Mouse (Mus musculus): ENCODE results near the gene Arhgap45. TPM values are rescaled to one million over a fixed set of nuclear protein-coding genes. Genes with fewer than 3 reads are reported as not detected.

Arhgap45 gene
- 1.7 and 2.4 TPM in 2 replicates for total RNA-seq (2014; rRNA removed)
- polyA plus RNA-seq (2015; fragmentation: Nextera tagmentation; extraction: Ambion mirVana), result 1.2 and 1.6 TPM in 2 replicates

GRCm38 (mm10) chr10:80016511-80016910, at the start of gene Arhgap45:
Arhgap45 (plus strand) TSS chr10:80016653.
- DNase-seq (ENCODE audit: low spot score) (no peak), ATAC-seq (ENCODE audit: low FRiP score) (no peak)
- Histone ChIP-seq H3K9me3 (ENCODE audit: low read length) (0 out of 2 replicates have a peak, but pooled peaks cover 5% of the 10 kb centered on the region), H3K27ac (ENCODE audit: low read depth, low read length) (no peak within 1 kb of the TSS), H3K36me3 (ENCODE audit: insufficient read depth, low read length) (peaks cover 7% of the 10 kb centered on the region; the same call in 1 of the 2 replicates), H3K4me2 (ENCODE audit: low read depth, low read length, poor library complexity, severe bottlenecking) (no peak within 1 kb of the TSS), H3K9ac (replicated peaks; ENCODE audit: low read length, poor library complexity, severe bottlenecking) (no peak within 1 kb of the TSS), H3K4me1 (ENCODE audit: insufficient read depth, low read length) (no peaks in the 10 kb centered on the region), H3K27me3 (ENCODE audit: insufficient read depth, low read length) (peaks cover 27% of the 10 kb centered on the region), H3K4me3 (ENCODE audit: low read depth, low read length) (no peak within 1 kb of the TSS)
- no peak for TF ChIP-seq CTCF (IDR thresholded peaks at IDR 0.05)
- 69% methylated on average over 11 of the region's 11 CpGs for WGBS

GRCm38 (mm10) chr10:79966886-79967400, 49.5 kb upstream of the Arhgap45 start:
- no peak overlapping the region for H3K27ac ChIP-seq (ENCODE audit: low read depth, low read length)
- DNase-seq (ENCODE audit: low spot score) (no peak), ATAC-seq (ENCODE audit: low FRiP score) (no peak)
- peaks cover 54% of the 10 kb centered on the region for H3K36me3 ChIP-seq (ENCODE audit: insufficient read depth, low read length)
- H3K27me3 ChIP-seq (ENCODE audit: insufficient read depth, low read length), result peaks cover 14% of the 10 kb centered on the region
- H3K4me3 ChIP-seq (ENCODE audit: low read depth, low read length), result no peak overlapping the region
- 91% methylated on average over 5 of the region's 5 CpGs for WGBS
- no peaks in the 10 kb centered on the region for H3K4me1 ChIP-seq (ENCODE audit: insufficient read depth, low read length)
- H3K9ac ChIP-seq (replicated peaks; ENCODE audit: low read length, poor library complexity, severe bottlenecking), result no peak overlapping the region
- no peak overlapping the region for H3K4me2 ChIP-seq (ENCODE audit: low read depth, low read length, poor library complexity, severe bottlenecking)
- no peaks in the 10 kb centered on the region for H3K9me3 ChIP-seq (ENCODE audit: low read length)
- no peak for TF ChIP-seq CTCF (IDR thresholded peaks at IDR 0.05)

- ATAC-seq (ENCODE audit: low FRiP score), result no peak
- no peak overlapping the region for H3K9ac ChIP-seq (replicated peaks; ENCODE audit: low read length, poor library complexity, severe bottlenecking)
- H3K4me2 ChIP-seq (ENCODE audit: low read depth, low read length, poor library complexity, severe bottlenecking), result no peak overlapping the region
- 82% methylated on average over 1 of the region's 1 CpGs for WGBS
- no peak overlapping the region for H3K27ac ChIP-seq (ENCODE audit: low read depth, low read length)
- no peak for DNase-seq (ENCODE audit: low spot score)
- H3K4me1 ChIP-seq (ENCODE audit: insufficient read depth, low read length), result no peaks in the 10 kb centered on the region
- H3K9me3 ChIP-seq (ENCODE audit: low read length), result no peaks in the 10 kb centered on the region
- peaks cover 16% of the 10 kb centered on the region for H3K27me3 ChIP-seq (ENCODE audit: insufficient read depth, low read length)
- peaks cover 54% of the 10 kb centered on the region for H3K36me3 ChIP-seq (ENCODE audit: insufficient read depth, low read length)
- no peak overlapping the region for H3K4me3 ChIP-seq (ENCODE audit: low read depth, low read length)
- TF ChIP-seq CTCF (IDR thresholded peaks at IDR 0.05), result no peak
These were observed 48.3 kb upstream of the Arhgap45 start for GRCm38 (mm10) chr10:79968181-79968580.

- WGBS, result 7% methylated on average over 3 of the region's 3 CpGs
- Histone ChIP-seq H3K27ac (ENCODE audit: low read depth, low read length) (no peak overlapping the region), H3K4me1 (ENCODE audit: insufficient read depth, low read length) (no peaks in the 10 kb centered on the region), H3K4me3 (ENCODE audit: low read depth, low read length) (no peak overlapping the region), H3K9me3 (ENCODE audit: low read length) (no peaks in the 10 kb centered on the region), H3K27me3 (ENCODE audit: insufficient read depth, low read length) (peaks cover 16% of the 10 kb centered on the region), H3K36me3 (ENCODE audit: insufficient read depth, low read length) (peaks cover 44% of the 10 kb centered on the region), H3K9ac (replicated peaks; ENCODE audit: low read length, poor library complexity, severe bottlenecking) (no peak overlapping the region), H3K4me2 (ENCODE audit: low read depth, low read length, poor library complexity, severe bottlenecking) (no peak overlapping the region)
- DNase-seq (ENCODE audit: low spot score) (peak; percentile 51), ATAC-seq (ENCODE audit: low FRiP score) (no peak)
- peak; percentile 9 for TF ChIP-seq CTCF (IDR thresholded peaks at IDR 0.05)
These were observed 47.3 kb upstream of the Arhgap45 start for GRCm38 (mm10) chr10:79969124-79969568.

- H3K27ac ChIP-seq (ENCODE audit: low read depth, low read length), result no peak within 1 kb of the TSS
These were observed 45.9 kb upstream of the Arhgap45 start, which contains the start of gene Grin3b for GRCm38 (mm10) chr10:79970415-79971182. Grin3b (plus strand) TSS chr10:79970715.

GRCm38 (mm10) chr10:79971183-79971497, 45.3 kb upstream of the Arhgap45 start:
- 3% methylated on average over 20 of the region's 21 CpGs for WGBS
- Histone ChIP-seq H3K27me3 (ENCODE audit: insufficient read depth, low read length) (peaks cover 16% of the 10 kb centered on the region), H3K9me3 (ENCODE audit: low read length) (no peaks in the 10 kb centered on the region), H3K36me3 (ENCODE audit: insufficient read depth, low read length) (peaks cover 33% of the 10 kb centered on the region), H3K4me2 (ENCODE audit: low read depth, low read length, poor library complexity, severe bottlenecking) (peak overlapping the region; percentile 65), H3K4me3 (ENCODE audit: low read depth, low read length) (peak overlapping the region; percentile 38), H3K27ac (ENCODE audit: low read depth, low read length) (no peak overlapping the region), H3K4me1 (ENCODE audit: insufficient read depth, low read length) (no peaks in the 10 kb centered on the region), H3K9ac (replicated peaks; ENCODE audit: low read length, poor library complexity, severe bottlenecking) (peak overlapping the region; percentile 51)
- ATAC-seq (ENCODE audit: low FRiP score), result no peak
- DNase-seq (ENCODE audit: low spot score), result no peak
- TF ChIP-seq CTCF (IDR thresholded peaks at IDR 0.05), result no peak

More at GRCm38 (mm10) chr10:79970415-79971182, 45.9 kb upstream of the Arhgap45 start, which contains the start of gene Grin3b:
- ATAC-seq (ENCODE audit: low FRiP score) (no peak), DNase-seq (ENCODE audit: low spot score) (no peak)
- Histone ChIP-seq H3K4me2 (ENCODE audit: low read depth, low read length, poor library complexity, severe bottlenecking) (peak within 1 kb of the TSS; percentile 65), H3K9ac (replicated peaks; ENCODE audit: low read length, poor library complexity, severe bottlenecking) (peak within 1 kb of the TSS; percentile 51), H3K9me3 (ENCODE audit: low read length) (no peaks in the 10 kb centered on the region), H3K27me3 (ENCODE audit: insufficient read depth, low read length) (peaks cover 16% of the 10 kb centered on the region), H3K36me3 (ENCODE audit: insufficient read depth, low read length) (peaks cover 33% of the 10 kb centered on the region), H3K4me1 (ENCODE audit: insufficient read depth, low read length) (no peaks in the 10 kb centered on the region), H3K4me3 (ENCODE audit: low read depth, low read length) (peak within 1 kb of the TSS; percentile 38)
- TF ChIP-seq CTCF (IDR thresholded peaks at IDR 0.05), result no peak
- WGBS, result 9% methylated on average over 41 of the region's 47 CpGs
